Mouse (Mus musculus) MN1 (cell line): ENCODE measurements at regions not wholly inside any gene's neighbourhood (a gene's known extent, or its start where the extent isn't known, plus 50 kb on each side); places are given as distances from the start of the nearest gene placed in this dataset.

ENCODE experiments used
- DNase-seq: peaks from one replicate; pipeline ENCODE4 v3.0.0-alpha.2; 2016; ENCODE audit warnings: low spot score

DNA sequence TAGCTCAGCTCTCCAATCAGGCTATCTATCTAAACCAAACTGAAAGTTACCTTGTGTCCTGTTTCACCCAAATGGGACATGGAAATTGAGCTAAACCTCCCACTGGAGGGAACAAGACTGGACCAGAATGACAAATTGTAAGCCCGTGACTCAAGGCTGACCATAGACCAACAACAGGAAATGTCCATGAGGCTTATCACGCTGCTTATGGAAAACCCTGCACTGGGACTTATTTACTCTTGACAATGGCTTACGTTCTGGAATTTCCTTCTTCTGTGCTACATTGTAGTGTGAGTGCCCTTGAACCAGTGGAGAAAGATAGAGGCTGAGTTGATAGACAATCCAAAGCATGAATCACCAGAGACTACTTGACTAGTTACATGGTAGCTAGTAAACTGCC is 87.5 kb upstream of the Phactr1 start:
- no peak for DNase-seq

DNA sequence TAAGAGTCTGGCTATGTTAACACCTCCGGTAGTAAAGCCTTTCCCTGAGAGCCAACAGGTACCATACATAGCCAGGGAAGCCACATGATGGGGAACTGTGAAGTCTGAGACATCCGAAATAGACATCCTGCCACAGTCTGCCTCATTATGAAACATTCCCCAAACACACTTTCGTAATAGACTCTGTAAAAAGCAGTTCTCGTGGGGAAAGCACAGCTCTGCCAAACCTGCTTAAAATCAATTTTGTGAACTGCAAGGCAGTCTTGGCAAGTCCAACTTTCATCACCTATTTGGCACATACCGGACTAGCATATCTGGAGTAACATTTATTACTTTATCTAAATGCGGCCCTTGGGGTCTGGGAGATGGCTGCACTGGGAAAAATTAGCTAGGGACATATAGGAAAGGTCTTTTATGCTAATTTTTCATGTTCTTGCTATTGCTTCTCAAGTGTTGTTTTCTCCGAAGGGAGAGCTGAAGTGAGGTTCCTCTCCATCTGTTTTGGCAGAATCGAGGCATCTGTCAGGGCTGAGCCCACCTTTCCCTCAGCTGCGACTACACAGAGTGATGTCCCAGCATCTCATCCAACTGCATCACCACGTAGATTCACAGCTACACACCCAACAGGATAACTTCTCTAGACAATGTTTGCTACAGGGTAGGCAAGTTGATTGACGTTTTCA is 86.8 kb upstream of the Phactr1 start:
- DNase-seq: no peak

DNA sequence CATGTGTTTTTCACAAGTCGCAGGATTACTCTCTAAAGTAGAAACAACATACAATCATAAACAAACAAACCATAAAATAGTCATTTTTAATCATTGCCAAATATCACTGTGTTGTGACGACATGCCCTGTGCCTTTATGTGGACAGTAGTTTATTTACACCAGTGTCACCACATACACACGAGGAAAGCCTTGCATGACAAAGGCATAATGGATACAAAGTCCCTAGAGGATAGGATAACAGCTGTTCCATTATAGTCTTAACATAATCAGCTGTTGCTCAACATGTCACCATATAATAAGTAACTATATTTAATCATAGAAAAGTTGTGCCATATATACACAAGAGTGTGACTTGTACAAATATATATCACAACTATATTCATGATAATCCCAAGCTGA is 85.2 kb upstream of the Phactr1 start:
- no peak for DNase-seq

DNA sequence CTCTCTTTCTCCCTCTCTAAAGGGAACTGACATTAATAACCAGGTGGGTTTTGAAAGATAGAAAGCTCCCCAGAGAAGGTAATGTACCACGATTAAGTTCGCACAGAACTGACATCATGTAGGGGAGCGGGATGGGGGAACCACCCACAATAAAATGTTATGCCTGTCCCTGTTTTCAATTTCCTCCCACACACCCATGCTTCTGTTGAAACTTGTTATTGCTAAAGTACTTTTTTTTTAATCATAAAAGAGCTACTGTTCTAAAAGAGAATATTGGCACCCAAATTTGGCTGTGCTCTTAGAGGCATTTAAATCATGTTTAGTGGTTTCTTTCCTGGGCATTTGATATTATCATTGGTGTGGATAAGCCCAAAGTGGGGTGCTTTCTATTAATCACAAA is 82.6 kb upstream of the Phactr1 start:
- DNase-seq: no peak

DNA sequence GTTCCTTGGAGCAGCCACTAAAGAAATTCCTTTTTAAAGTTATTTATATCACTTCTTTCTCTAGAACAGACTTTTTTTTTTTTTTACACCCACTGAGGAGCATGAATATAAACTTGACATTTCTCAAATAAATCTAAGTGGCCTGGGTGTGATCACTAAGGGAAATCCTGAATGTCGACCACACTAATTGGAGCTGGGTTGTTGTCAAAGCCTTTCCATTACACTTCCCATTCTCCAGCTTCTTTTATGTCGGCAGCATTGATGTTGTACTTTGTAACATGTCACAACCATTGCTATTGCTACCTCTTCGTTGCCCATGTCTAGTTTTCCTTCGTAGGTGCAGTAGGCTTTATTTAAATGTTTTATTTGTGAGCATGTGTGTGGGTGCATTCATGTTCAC is 77.1 kb upstream of the Phactr1 start:
- DNase-seq: no peak

DNA sequence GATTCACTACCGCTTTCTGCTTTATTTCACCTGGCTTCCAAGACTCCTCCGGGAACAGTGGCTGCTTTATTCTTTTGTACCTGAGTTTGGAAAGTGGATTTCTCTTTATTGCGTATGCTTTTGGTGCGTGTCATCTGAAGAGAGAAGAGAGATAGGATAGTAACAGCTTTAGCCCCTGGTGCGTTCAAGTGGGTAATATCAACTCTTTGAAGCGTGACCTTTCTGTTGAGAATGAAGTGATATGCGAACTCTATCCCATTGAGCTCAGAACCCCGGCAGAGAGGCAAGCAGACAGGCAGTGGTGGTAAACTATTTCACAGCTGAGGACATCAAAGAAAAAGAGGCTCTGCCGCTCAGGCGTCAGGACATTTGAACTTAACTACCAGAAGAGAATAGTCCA is 72.7 kb upstream of the Phactr1 start:
- DNase-seq: no peak

DNA sequence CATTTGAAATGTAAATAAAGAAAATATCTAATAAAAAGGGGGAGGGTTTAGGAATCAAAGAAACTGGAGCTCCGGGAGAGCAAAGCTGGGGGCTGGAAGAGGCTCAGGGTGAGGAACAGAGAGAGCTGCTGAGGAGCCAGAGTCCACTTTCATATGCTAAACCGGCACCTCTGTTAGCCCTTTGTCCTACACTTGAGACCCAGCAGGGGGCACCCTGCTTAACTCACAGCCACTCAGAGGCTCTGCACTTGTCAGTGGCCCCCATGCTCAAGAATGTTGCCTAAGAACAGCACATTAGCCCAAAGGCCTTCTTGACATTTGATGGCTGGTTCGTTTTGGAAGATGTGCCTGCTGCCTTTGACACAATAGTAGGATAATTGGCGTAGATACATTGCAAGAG is 71.5 kb upstream of the Phactr1 start:
- DNase-seq: no peak

DNA sequence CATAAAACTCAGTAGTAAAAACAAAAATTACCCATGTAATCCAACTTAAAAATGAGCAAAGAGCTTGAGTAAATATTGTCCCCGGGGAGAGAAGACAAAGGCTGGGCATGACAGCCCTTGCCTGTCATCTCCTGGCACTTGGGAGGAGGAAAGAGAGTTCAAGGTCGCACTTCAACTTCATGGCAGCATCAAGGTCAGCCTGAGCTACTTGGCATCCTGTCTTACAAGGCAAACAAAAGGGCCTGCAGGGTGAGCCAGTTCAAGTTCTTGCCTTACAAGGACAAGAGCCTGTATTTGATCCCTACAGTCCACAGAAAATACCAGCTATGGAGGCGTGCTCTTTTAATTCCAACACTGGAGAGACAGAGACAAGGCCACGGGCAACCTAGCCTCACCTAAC is 67.1 kb upstream of the Phactr1 start:
- DNase-seq: no peak

DNA sequence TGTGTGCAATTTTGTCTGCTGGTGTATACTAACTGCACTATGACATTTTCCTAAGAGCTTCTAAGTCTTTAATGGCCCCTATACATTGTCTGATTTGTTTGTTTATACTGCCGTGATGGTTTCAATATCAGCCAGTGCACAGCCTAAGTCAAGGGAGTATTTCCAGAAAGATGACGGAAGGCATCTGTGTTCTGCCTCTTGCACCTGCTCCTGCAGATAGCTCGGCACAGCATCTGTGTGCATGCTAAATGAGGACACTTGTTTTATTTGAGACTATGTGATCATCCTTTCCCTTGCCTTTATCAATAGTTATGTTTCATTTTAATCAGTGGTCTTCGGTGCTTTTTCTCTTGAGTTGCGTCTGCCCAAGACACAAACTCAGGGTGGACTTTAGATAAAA is 64.6 kb upstream of the Phactr1 start:
- DNase-seq: no peak

DNA sequence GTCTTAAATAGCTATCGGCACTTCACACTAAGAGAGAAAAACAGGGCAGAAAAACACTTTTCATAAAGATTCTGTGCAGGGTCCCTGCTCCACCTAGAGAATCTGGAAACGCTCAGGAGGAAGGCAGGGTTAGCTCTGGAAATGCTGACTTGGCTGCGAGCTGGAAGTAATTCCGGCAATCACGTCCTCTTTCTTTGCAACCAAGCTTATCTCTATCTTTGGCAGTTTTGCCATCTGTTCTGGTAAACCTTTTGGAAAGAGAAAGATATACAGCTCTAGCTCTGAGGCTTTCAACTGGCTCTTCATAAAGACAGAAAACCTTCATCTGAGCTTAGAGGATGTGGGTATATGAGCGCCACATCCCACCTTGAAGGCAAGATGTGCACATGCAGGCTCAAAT is 63.2 kb upstream of the Phactr1 start:
- no peak for DNase-seq

DNA sequence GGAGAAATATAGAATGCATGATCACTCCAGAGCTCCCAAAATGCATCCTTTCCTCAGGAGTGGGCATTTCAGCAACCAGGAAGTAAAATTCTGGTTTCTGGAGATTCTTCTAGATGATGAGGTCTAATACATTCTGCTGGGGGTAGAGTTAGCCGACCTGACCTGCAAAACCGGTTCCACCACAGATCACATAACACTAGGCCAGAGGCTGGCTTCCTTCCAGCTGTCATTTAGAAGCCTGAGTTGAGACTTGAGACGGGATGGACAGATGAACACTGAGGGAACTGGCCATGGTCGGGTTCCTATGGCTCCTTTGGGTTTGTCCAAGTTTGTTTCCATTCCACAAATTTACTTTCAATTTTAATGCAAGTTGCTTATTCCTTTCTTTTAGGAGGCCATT is 62.6 kb upstream of the Phactr1 start:
- DNase-seq: no peak

DNA sequence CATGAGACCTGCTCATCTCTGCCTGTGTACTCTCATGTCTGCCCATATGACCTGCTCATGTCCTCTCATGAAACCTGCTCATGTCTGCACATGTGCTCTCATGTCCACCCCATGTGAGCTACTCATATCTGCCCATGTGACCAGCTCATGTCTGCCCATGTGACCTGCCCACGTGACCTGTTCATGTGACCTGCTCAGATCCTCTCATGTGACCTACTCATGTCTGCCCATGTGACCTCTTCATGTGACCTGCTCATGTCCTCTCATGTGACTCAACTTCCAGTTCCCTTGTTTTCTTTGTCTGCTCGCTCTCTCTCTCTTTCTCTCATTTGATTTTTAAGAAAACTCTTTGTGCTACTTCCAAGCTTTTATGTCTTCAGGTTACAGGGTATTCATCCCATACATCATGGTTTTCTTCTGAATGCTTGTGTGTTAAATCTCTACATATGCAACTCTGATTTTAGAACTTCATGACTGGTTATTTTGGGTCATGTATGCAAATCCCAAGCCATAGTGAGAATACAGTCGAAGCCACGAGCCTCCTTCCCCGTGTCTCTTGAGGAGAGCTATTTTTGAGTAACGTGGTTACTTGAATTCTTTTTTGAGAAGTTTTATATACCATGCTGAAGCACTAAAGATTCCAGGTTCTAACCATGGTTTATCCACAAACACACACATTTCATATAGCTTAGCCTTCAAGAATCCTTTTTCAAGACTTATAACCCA is 60.7 kb upstream of the Phactr1 start:
- DNase-seq: no peak

DNA sequence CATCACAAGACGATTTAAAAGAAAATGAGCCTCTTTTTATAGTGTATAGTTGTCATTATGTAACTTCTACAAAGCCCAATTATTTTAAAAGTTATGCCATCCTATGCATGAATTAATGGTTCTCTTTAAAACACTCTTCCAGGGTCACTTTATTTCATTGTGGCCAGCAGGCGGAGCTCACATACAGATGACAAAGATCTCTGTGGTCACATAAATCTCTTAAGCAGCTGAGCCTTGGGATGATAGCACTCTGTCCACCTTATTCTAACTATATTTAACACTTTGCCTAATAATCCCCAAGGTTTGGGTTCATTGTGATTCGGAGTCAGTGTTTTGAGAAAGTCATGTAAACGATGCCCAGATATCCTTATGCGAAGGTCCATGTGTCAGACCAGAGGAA is 56.9 kb upstream of the Phactr1 start:
- peak; percentile 21 for DNase-seq
